ENCODE assay signal across 25 mouse cellular contexts in the genomic region with DNA sequence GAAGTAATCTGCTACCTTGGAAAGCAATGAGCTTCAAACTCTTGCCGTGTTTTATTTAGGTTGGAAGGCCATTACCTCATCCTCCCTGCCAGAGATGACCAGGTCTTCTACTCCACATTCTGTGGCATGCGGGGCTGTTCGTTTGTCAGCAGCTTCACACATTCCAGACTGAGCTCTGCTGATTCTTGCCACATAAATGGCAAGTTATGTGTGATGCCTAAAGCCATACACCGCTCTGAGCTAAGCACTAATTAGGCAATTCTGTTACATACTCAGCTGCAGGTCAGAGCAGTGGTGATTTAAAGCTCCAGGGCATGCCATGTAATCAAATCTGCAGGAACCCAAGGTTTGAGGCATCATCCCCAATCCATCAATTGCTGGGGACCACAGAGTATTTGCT.
A peak's percentile ranks its signal among the peaks of the same experiment; 100 is the strongest.
DNase-seq lines count a peak whose midpoint lies in the region; ATAC-seq and TF ChIP-seq lines count a peak whose summit lies in the region.
"Had no signal": no experiment of that assay in that cellular context is flagged by ENCODE, and none has a peak within 500 bp of the region (broad histone marks: within the 10 kb centered on the region; RNA-seq: fewer than 3 reads in every experiment).

No protein-coding gene starts in this region.

- DNase-seq in heart, adult 8-10 months (ENCODE audit: low spot score) = no peak
- no peak for DNase-seq in neural tube, embryonic 10.5 days (ENCODE audit: extremely low spot score, low spot score)
- peak; percentile 11 for DNase-seq in brain, embryonic 14.5 days (ENCODE audit: low read depth)
- DNase-seq in limb, embryonic 10.5 days (ENCODE audit: low spot score) = peak; percentile 30
- DNase-seq in right cerebral cortex, postnatal 4 days = no peak
- DNase-seq in liver, embryonic 11.5 days (ENCODE audit: low spot score) = no peak
- DNase-seq: adrenal gland, adult 8-10 months; adrenal gland, postnatal 25 days; cerebellum, adult 18-20 months; cerebellum, adult 9-10 months; cerebellum, postnatal 14 days; forebrain, postnatal 0 days; gastrocnemius, postnatal 25 days; heart, adult 2 months had no signal

- no peaks in the 10 kb centered on the region for H3K36me3 ChIP-seq in heart, embryonic 12.5 days
- H3K36me3 ChIP-seq in neural tube, embryonic 12.5 days = no peaks in the 10 kb centered on the region
- H3K36me3 ChIP-seq in limb, embryonic 10.5 days = no peaks in the 10 kb centered on the region
- no peaks in the 10 kb centered on the region for H3K36me3 ChIP-seq in liver, embryonic 11.5 days (ENCODE audit: control insufficient read depth, insufficient read depth, low read length)
- H3K36me3 ChIP-seq: embryonic facial prominence, embryonic 15.5 days; hindbrain, embryonic 10.5 days; hindbrain, embryonic 13.5 days; intestine, embryonic 15.5 days had no signal

- no peaks in the 10 kb centered on the region for H3K27me3 ChIP-seq in heart, embryonic 12.5 days (replicated peaks)
- H3K27me3 ChIP-seq in neural tube, embryonic 12.5 days (replicated peaks) = no peaks in the 10 kb centered on the region
- H3K27me3 ChIP-seq in limb, embryonic 10.5 days (ENCODE audit: low read depth, poor library complexity, severe bottlenecking) = no peaks in the 10 kb centered on the region
- H3K27me3 ChIP-seq in liver, embryonic 11.5 days (replicated peaks; ENCODE audit: control insufficient read depth, insufficient read depth, low read length) = no peaks in the 10 kb centered on the region
- H3K27me3 ChIP-seq: embryonic facial prominence, embryonic 15.5 days; hindbrain, embryonic 13.5 days; intestine, embryonic 15.5 days had no signal

- no peak overlapping the region for H3K4me3 ChIP-seq in heart, embryonic 12.5 days
- H3K4me3 ChIP-seq in neural tube, embryonic 12.5 days = no peak overlapping the region
- no peak overlapping the region for H3K4me3 ChIP-seq in limb, embryonic 10.5 days
- no peak overlapping the region for H3K4me3 ChIP-seq in liver, embryonic 11.5 days (ENCODE audit: low read depth, low read length)
- H3K4me3 ChIP-seq: embryonic facial prominence, embryonic 15.5 days; heart, adult 2 months; hindbrain, embryonic 10.5 days; hindbrain, embryonic 13.5 days; intestine, embryonic 15.5 days had no signal

- H3K9ac ChIP-seq in heart, embryonic 12.5 days = no peak overlapping the region
- H3K9ac ChIP-seq in neural tube, embryonic 12.5 days = no peak overlapping the region
- H3K9ac ChIP-seq in liver, embryonic 11.5 days (ENCODE audit: low read depth, low read length) = no peak overlapping the region
- H3K9ac ChIP-seq: embryonic facial prominence, embryonic 15.5 days; forebrain, postnatal 0 days; hindbrain, embryonic 13.5 days; intestine, embryonic 15.5 days had no signal

- no peaks in the 10 kb centered on the region for H3K4me1 ChIP-seq in heart, embryonic 12.5 days (replicated peaks)
- H3K4me1 ChIP-seq in neural tube, embryonic 12.5 days = no peaks in the 10 kb centered on the region
- peaks cover 8% of the 10 kb centered on the region; the same call in 1 of the 2 replicates for H3K4me1 ChIP-seq in limb, embryonic 10.5 days
- no peaks in the 10 kb centered on the region for H3K4me1 ChIP-seq in liver, embryonic 11.5 days (replicated peaks; ENCODE audit: control insufficient read depth, insufficient read depth, low read length)
- H3K4me1 ChIP-seq: embryonic facial prominence, embryonic 15.5 days; hindbrain, embryonic 10.5 days; hindbrain, embryonic 13.5 days; intestine, embryonic 15.5 days had no signal

- no peak for TF ChIP-seq CTCF in brain, embryonic 14.5 days (IDR thresholded peaks at IDR 0.05; ENCODE audit: borderline replicate concordance, extremely low read depth, insufficient read depth, insufficient read length)

- TF ChIP-seq POLR2A in brain, embryonic 14.5 days (IDR thresholded peaks at IDR 0.05; ENCODE audit: borderline replicate concordance, extremely low read depth, insufficient read depth, insufficient read length, poor library complexity, severe bottlenecking) = no peak

- no peaks in the 10 kb centered on the region for H3K9me3 ChIP-seq in heart, embryonic 12.5 days (replicated peaks)
- H3K9me3 ChIP-seq in neural tube, embryonic 12.5 days = 0 out of 2 replicates have a peak, but pooled peaks cover 3% of the 10 kb centered on the region
- H3K9me3 ChIP-seq in limb, embryonic 10.5 days (replicated peaks) = no peaks in the 10 kb centered on the region
- no peaks in the 10 kb centered on the region for H3K9me3 ChIP-seq in liver, embryonic 11.5 days (ENCODE audit: control insufficient read depth, low read length)
- H3K9me3 ChIP-seq: embryonic facial prominence, embryonic 15.5 days; intestine, embryonic 15.5 days had no signal

- 0 out of 2 replicates have a peak overlapping the region, but pooled peaks have one; percentile 20 for H3K27ac ChIP-seq in heart, embryonic 12.5 days (ENCODE audit: poor library complexity, severe bottlenecking)
- no peak overlapping the region for H3K27ac ChIP-seq in neural tube, embryonic 12.5 days
- no peak overlapping the region for H3K27ac ChIP-seq in limb, embryonic 10.5 days
- no peak overlapping the region for H3K27ac ChIP-seq in liver, embryonic 11.5 days (ENCODE audit: low read depth, low read length)
- H3K27ac ChIP-seq: embryonic facial prominence, embryonic 15.5 days; heart, adult 2 months; hindbrain, embryonic 10.5 days; hindbrain, embryonic 13.5 days; intestine, embryonic 15.5 days had no signal

- 16% methylated on average over 4 of the region's 4 CpGs for WGBS in heart, embryonic 12.5 days
- 80% methylated on average over 4 of the region's 4 CpGs for WGBS in neural tube, embryonic 12.5 days
- 52% methylated on average over 4 of the region's 4 CpGs for WGBS in limb, embryonic 10.5 days
- WGBS in liver, embryonic 11.5 days = 51% methylated on average over 4 of the region's 4 CpGs

- no peak overlapping the region for H3K4me2 ChIP-seq in heart, embryonic 12.5 days
- H3K4me2 ChIP-seq in neural tube, embryonic 12.5 days (replicated peaks) = no peak overlapping the region
- no peak overlapping the region for H3K4me2 ChIP-seq in liver, embryonic 11.5 days
- H3K4me2 ChIP-seq: embryonic facial prominence, embryonic 15.5 days; heart, embryonic 11.5 days; hindbrain, embryonic 13.5 days; intestine, embryonic 15.5 days had no signal

- ATAC-seq in heart, embryonic 12.5 days (ENCODE audit: insufficient number of reproducible peaks, low FRiP score) = no peak
- ATAC-seq in neural tube, embryonic 12.5 days (ENCODE audit: low FRiP score, low read depth) = 0 out of 2 replicates have a peak, but pooled peaks have one; percentile 29
- ATAC-seq in liver, embryonic 11.5 days (replicated peaks; ENCODE audit: low FRiP score) = no peak
- ATAC-seq: activated CD4-positive, CD25-positive, alpha-beta regulatory T cell, adult 4 months; CD4-positive, CD25-positive, alpha-beta regulatory T cell, adult 4 months; forebrain, embryonic 14.5 days; forebrain, postnatal 0 days; hindbrain, embryonic 16.5 days; intestine, embryonic 15.5 days had no signal

Comparison
In these comparisons a context has a peak if more than half of its experiments do, and no peak if none do; other contexts are left out.
1. DNase-seq: peak in brain, embryonic 14.5 days (single experiment) and limb, embryonic 10.5 days (single experiment); none in heart, adult 8-10 months (single experiment), neural tube, embryonic 10.5 days (single experiment), right cerebral cortex, postnatal 4 days (single experiment) and liver, embryonic 11.5 days (single experiment).